Mouse (Mus musculus) lung, adult 2 months (tissue): ENCODE results near the gene Hist1h4d.
A peak's percentile ranks its signal among the peaks of the same experiment; 100 is the strongest.

ENCODE experiments used
- CTCF ChIP-seq: fragments of 200-500 bp; IDR thresholded peaks from 2 replicates; pipeline ENCODE4 v1.5.1; 2011; ENCODE audit warnings: mild to moderate bottlenecking, low read length, control low read depth; ENCODE audit not compliant: insufficient read depth
- POLR2A ChIP-seq: fragments of 200-500 bp; IDR thresholded peaks from 2 replicates; pipeline ENCODE4 v1.6.1; 2011; ENCODE audit warnings: low read depth, mild to moderate bottlenecking, control low read depth, low read length, borderline replicate concordance; ENCODE audit errors: extremely low read depth

- TF ChIP-seq CTCF (no peak), POLR2A (peak; percentile 82)
Measured at GRCm38 (mm10) chr13:23621532-23622174, 40.3 kb downstream of the Hist1h4d start.
